In the genomic region with DNA sequence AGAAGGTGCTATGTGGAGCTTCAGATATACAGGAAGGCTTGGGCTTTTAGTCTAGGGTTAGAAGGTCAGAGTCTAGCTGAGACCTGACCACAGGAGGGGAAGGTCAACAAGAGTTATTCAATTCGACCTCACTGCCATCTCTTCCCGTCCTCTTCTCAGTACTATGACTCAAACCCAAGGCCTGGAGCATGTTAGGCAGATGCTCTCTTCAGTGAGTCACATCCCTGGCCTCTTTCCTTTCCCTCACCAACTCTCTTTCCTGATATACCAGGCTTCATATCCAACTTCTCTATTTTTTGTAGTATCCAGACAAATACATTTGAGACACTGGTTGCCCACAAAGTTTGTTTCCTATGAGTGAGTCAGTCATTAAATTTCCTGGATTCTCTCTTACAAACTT, we compare ENCODE assay signal across 15 mouse cellular contexts.
"Had no signal": no experiment of that assay in that cellular context is flagged by ENCODE, and none has a peak within 500 bp of the region (broad histone marks: within the 10 kb centered on the region; RNA-seq: fewer than 3 reads in every experiment).

No protein-coding gene starts in this region.

- H3K4me3 ChIP-seq: limb, embryonic 13.5 days; megakaryocyte, embryonic 14.5 days; midbrain, embryonic 15.5 days; neural tube, embryonic 13.5 days; stomach, embryonic 15.5 days had no signal

- H3K9ac ChIP-seq: limb, embryonic 13.5 days; liver, embryonic 14.5 days; midbrain, embryonic 15.5 days; neural tube, embryonic 13.5 days; stomach, embryonic 15.5 days had no signal

- H3K36me3 ChIP-seq: limb, embryonic 13.5 days; midbrain, embryonic 15.5 days; neural tube, embryonic 13.5 days; stomach, embryonic 15.5 days had no signal

- H3K9me3 ChIP-seq: limb, embryonic 13.5 days; megakaryocyte, embryonic 14.5 days; midbrain, embryonic 15.5 days; neural tube, embryonic 13.5 days; stomach, embryonic 15.5 days had no signal

- H3K27ac ChIP-seq: limb, embryonic 13.5 days; liver, embryonic 14.5 days; macrophage; midbrain, embryonic 15.5 days; neural tube, embryonic 13.5 days; stomach, embryonic 15.5 days had no signal

- H3K4me1 ChIP-seq: limb, embryonic 13.5 days; megakaryocyte, embryonic 14.5 days; midbrain, embryonic 15.5 days; neural tube, embryonic 13.5 days; stomach, embryonic 15.5 days had no signal

- H3K27me3 ChIP-seq: limb, embryonic 13.5 days; midbrain, embryonic 15.5 days; neural tube, embryonic 13.5 days; stomach, embryonic 15.5 days had no signal

- DNase-seq: kidney, postnatal 25 days; layer of hippocampus, adult 9-11 months; layer of hippocampus, postnatal 36 days; left cerebral cortex, postnatal 4 days; retina, postnatal 1 day; right cerebral cortex, postnatal 14 days; thymus, adult 2 months; thymus, postnatal 25 days had no signal
